Mouse (Mus musculus) thymus, postnatal 36 days (tissue): ENCODE results near the gene Camk2d.

Experiments used
- DNase-seq, 2 experiments: peaks; one replicate each; pipeline ENCODE4 v3.0.0; 2022; ENCODE audit warnings: mixed read lengths in 2 of 2

Camk2d gene

GRCm38 (mm10) chr3:126752978-126753377 is 156.9 kb downstream of the Camk2d start:
- DNase-seq, result no peak

GRCm38 (mm10) chr3:126758398-126758797 is 162.3 kb downstream of the Camk2d start:
- DNase-seq, result no peak

DNA sequence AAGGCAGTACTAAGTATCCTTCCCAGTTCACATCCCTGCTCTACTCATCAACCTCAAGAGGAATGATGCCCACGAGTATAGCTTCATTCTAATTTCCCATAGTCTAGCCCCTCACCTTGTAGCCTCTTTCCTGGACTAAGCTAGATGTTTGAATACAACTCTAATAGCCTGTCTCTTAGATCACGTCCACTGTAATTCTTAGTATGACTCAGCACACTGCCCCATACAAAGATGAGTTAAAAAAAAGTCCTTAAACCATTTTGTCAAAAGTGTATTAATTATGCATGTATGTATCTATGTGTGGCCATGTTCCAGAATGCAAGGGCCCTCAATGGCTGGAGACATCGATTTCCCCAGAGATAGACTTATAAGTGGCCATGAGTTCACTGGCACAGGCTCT is 164.5 kb downstream of the Camk2d start:
- no peak for DNase-seq

- no peak for DNase-seq
Observed at GRCm38 (mm10) chr3:126764745-126765144, 168.6 kb downstream of the Camk2d start.

- DNase-seq, result no peak
Observed at GRCm38 (mm10) chr3:126770056-126770455, 174.0 kb downstream of the Camk2d start.

GRCm38 (mm10) chr3:126771032-126771431 is 174.9 kb downstream of the Camk2d start:
- DNase-seq, result no peak

- peak; percentile 77 to 79 for DNase-seq
Observed at GRCm38 (mm10) chr3:126771541-126771940, 175.4 kb downstream of the Camk2d start.

GRCm38 (mm10) chr3:126776001-126776400 is 179.9 kb downstream of the Camk2d start:
- DNase-seq, result no peak

DNA sequence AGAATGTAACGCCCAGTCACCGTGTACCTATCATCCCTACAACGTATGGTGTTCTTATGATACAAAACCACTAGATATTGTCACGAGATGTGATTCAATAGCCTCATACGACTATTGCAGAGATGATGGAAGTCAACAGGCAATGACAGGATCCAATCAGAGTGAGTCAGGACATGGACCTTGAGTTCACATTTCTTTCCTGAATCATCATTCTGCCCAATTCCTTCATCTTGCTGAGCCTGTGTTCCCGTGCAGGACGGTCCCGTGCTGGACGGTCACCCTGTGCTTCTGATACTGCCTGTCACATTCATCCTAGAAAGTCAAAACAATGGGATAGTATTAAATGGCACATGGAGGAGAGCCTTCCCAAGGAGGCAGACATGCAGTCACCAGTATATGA is 181.0 kb downstream of the Camk2d start:
- no peak for DNase-seq

GRCm38 (mm10) chr3:126777879-126778278 is 181.8 kb downstream of the Camk2d start:
- no peak for DNase-seq

GRCm38 (mm10) chr3:126780014-126780615 is 184.0 kb downstream of the Camk2d start:
- DNase-seq, result no peak

GRCm38 (mm10) chr3:126793035-126793964 is 197.2 kb downstream of the Camk2d start:
- no peak for DNase-seq

- no peak for DNase-seq
Observed at GRCm38 (mm10) chr3:126795904-126796303, 199.8 kb downstream of the Camk2d start.

DNA sequence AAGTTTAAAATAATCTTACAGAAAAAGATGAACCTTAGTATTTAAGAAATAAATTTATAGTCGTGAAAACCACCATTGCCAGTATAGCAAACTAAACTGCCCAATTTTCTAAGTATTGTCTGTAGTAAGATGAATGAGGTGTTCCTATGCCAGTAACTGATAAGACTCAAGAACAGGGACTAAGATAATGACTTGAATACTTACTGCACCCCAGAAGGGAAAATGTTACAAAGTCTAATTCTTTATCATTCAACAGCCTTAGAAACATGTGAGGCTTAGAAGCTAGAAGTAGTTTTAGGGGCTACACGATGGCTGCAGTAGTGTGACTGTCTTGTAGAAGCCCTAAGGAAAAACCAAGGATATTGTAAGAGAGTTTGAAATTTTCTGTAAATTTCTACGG is 200.9 kb downstream of the Camk2d start:
- DNase-seq, result no peak

DNA sequence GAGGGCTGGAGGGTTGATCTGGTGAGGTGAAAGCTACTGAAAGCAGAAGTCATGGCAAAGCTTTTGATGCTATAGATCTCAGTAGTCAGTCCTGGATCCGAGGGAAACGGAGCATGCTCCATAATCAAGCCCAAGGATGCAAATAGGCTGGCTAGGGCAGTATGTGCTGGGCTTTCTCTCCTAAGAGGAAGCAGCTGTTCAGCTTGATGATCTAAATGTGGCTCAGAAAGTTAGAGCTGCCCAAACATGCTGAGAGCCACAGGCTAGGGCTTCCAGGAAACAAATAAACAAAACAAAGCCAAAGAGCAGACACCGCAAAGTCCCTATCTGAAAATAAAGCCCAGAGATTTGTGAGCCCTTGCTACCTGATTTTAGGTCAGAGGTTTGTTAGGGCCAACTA is 201.7 kb downstream of the Camk2d start:
- no peak for DNase-seq

GRCm38 (mm10) chr3:126802988-126803387 is 206.9 kb downstream of the Camk2d start:
- no peak for DNase-seq

- no peak for DNase-seq
Observed at GRCm38 (mm10) chr3:126804968-126805367, 208.9 kb downstream of the Camk2d start.

DNA sequence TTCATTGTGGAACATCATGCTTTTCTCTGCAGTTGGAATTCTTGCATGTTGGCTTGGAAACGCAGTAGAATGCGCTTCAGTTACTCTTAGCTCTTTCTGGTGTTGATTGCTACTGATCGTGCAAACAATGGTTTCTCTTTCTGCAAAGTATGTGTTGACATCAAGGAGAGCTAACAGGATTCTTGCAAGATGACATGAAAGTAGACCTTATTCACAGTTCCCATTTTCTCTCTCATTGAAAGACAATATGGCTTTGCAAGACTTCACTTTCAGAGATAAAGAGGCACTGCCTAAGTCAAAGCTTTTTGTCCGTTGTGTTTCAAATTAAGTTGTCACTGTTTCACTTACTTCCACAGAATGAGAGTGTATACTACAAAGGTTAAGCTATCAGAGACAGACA is 210.0 kb downstream of the Camk2d start:
- no peak for DNase-seq

GRCm38 (mm10) chr3:126809915-126810314 is 213.8 kb downstream of the Camk2d start:
- DNase-seq, result no peak

- no peak for DNase-seq
Observed at GRCm38 (mm10) chr3:126810372-126811090, 214.4 kb downstream of the Camk2d start.

DNA sequence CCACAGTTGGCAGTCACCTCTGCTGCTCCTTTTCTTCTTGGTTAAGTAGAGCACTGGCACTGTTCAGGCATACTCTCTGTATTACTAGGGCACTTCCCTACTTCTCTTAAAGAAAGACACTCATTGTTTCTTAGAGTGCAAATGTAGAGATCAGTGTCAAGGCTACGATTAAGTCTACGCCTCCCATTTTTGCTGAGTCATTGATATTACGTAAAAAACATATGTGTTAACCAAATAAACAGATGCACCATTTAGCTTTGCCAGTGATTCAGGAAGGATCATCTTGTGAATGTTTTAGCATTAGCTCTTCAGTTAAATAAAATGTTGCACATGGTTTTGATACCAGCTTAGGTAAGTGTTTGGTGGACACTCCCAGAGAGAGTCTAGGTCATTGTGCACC is 215.5 kb downstream of the Camk2d start:
- DNase-seq, result no peak

DNA sequence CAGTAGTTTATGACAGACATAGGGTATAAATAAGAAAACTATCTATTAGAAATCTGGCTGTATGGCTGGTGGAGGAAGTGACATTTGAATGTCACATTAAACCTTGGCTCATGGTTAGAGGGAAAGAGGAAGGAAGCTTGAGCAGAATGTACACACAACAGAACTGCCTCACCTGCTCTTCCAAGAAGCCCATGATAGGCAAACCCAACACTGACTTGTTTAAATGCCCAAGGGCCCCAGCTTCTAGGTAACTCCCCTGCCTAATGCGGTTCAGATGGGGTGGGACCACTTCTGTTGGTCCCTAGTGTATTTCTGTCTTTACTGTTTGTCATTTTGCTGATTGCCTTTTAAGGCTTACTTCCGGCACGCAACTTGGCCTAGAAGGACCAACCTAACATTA is 226.3 kb downstream of the Camk2d start:
- DNase-seq, result no peak

GRCm38 (mm10) chr3:126824930-126825329 is 228.8 kb downstream of the Camk2d start:
- no peak for DNase-seq

DNA sequence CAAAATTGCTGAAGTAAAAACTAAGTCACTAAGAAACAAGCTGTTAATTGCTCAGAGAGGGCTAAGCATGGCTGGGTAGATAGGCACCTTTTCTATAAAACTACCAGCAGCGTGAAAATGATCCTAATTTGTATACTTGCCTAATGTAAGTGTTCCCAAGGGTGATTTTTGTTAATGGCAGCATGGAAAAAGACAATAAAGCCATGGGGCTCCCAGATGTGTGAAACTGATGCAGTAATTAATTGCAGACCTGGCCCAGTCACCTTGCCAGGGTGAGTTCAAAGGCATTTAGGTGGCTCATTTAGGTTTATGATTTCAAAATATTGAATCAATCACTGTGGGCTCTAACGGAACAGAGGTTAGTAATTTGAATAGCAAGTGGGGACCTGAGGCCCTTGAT is 230.1 kb downstream of the Camk2d start:
- no peak for DNase-seq
